Mouse (Mus musculus): ENCODE data around the gene Enpp5.

Enpp5 gene

GRCm38 (mm10) chr17:44078631-44079350, at the start of gene Enpp5:
Gene Enpp5, plus strand, starts transcription at chr17:44078813.
- peak; percentile 83 for DNase-seq (ENCODE audit: low spot score)

GRCm38 (mm10) chr17:44029616-44030015, 49.0 kb upstream of the Enpp5 start:
- no peak for DNase-seq (ENCODE audit: low spot score)

GRCm38 (mm10) chr17:44030776-44031587, 47.6 kb upstream of the Enpp5 start:
- DNase-seq (ENCODE audit: low spot score), result no peak

GRCm38 (mm10) chr17:44035005-44035404, 43.6 kb upstream of the Enpp5 start:
- DNase-seq (ENCODE audit: low spot score), result no peak

- no peak for DNase-seq (ENCODE audit: low spot score)
These were observed 40.0 kb upstream of the Enpp5 start for GRCm38 (mm10) chr17:44038656-44039055.

GRCm38 (mm10) chr17:44040449-44040848, 38.2 kb upstream of the Enpp5 start:
- no peak for DNase-seq (ENCODE audit: low spot score)

- no peak for DNase-seq (ENCODE audit: low spot score)
These were observed 36.3 kb upstream of the Enpp5 start for GRCm38 (mm10) chr17:44042301-44042700.

- no peak for DNase-seq (ENCODE audit: low spot score)
These were observed 35.8 kb upstream of the Enpp5 start for GRCm38 (mm10) chr17:44042861-44043260.

- DNase-seq (ENCODE audit: low spot score), result no peak
These were observed 25.2 kb upstream of the Enpp5 start for GRCm38 (mm10) chr17:44053427-44053826.

- DNase-seq (ENCODE audit: low spot score), result peak; percentile 26
These were observed 21.5 kb upstream of the Enpp5 start for GRCm38 (mm10) chr17:44057123-44057522.

GRCm38 (mm10) chr17:44058145-44058544, 20.5 kb upstream of the Enpp5 start:
- no peak for DNase-seq (ENCODE audit: low spot score)

GRCm38 (mm10) chr17:44060781-44061180, 17.8 kb upstream of the Enpp5 start:
- DNase-seq (ENCODE audit: low spot score), result no peak

- DNase-seq (ENCODE audit: low spot score), result no peak
These were observed 17.2 kb upstream of the Enpp5 start for GRCm38 (mm10) chr17:44061289-44061890.

GRCm38 (mm10) chr17:44068876-44069275, 9.7 kb upstream of the Enpp5 start:
- DNase-seq (ENCODE audit: low spot score), result no peak

- no peak for DNase-seq (ENCODE audit: low spot score)
These were observed 6.9 kb upstream of the Enpp5 start for GRCm38 (mm10) chr17:44071680-44072079.

GRCm38 (mm10) chr17:44075601-44076000, 3.0 kb upstream of the Enpp5 start:
- no peak for DNase-seq (ENCODE audit: low spot score)

- no peak for DNase-seq (ENCODE audit: low spot score)
These were observed 2.4 kb upstream of the Enpp5 start for GRCm38 (mm10) chr17:44076051-44076680.

- DNase-seq (ENCODE audit: low spot score), result no peak
These were observed 1.3 kb upstream of the Enpp5 start for GRCm38 (mm10) chr17:44077146-44077842.

GRCm38 (mm10) chr17:44077843-44078160, 811 bp upstream of the Enpp5 start:
- no peak for DNase-seq (ENCODE audit: low spot score)

GRCm38 (mm10) chr17:44083156-44083555, 4.5 kb downstream of the Enpp5 start:
- DNase-seq (ENCODE audit: low spot score), result no peak

GRCm38 (mm10) chr17:44088226-44088625, 9.6 kb downstream of the Enpp5 start:
- no peak for DNase-seq (ENCODE audit: low spot score)

GRCm38 (mm10) chr17:44090916-44091315, 12.3 kb downstream of the Enpp5 start:
- DNase-seq (ENCODE audit: low spot score), result no peak

Measured in yolk sac, embryonic 10.5 days (tissue).